Mouse (Mus musculus) stomach, postnatal 0 days (tissue): ENCODE measurements around the gene Cxcl17.

Source experiments
- CTCF ChIP-seq: IDR thresholded peaks from 2 replicates; pipeline ENCODE4 v1.5.1; 2016; ENCODE audit warnings: antibody characterized with exemption, low read depth, mild to moderate bottlenecking, moderate library complexity
- EP300 ChIP-seq: optimal IDR thresholded peaks from 2 replicates; pipeline ENCODE3; 2016; ENCODE audit warnings: antibody characterized with exemption

- no peak for TF ChIP-seq CTCF
- TF ChIP-seq EP300 = no peak
Observed at GRCm38 (mm10) chr7:25365937-25366625, 46.6 kb downstream of the Cxcl17 start.
